Mouse (Mus musculus): ENCODE data around the gene Rere. TPM values are rescaled to one million over a fixed set of nuclear protein-coding genes. Genes with fewer than 3 reads are reported as not detected.
A peak's percentile ranks its signal among the peaks of the same experiment; 100 is the strongest.
"Not testable (repeated sequence)": the region's sequence is repeated elsewhere in the genome, so short reads cannot be mapped to it uniquely, and the experiment has no call there.

The Rere gene
- polyA plus RNA-seq, 1 experiment, result 26.2 TPM

DNA sequence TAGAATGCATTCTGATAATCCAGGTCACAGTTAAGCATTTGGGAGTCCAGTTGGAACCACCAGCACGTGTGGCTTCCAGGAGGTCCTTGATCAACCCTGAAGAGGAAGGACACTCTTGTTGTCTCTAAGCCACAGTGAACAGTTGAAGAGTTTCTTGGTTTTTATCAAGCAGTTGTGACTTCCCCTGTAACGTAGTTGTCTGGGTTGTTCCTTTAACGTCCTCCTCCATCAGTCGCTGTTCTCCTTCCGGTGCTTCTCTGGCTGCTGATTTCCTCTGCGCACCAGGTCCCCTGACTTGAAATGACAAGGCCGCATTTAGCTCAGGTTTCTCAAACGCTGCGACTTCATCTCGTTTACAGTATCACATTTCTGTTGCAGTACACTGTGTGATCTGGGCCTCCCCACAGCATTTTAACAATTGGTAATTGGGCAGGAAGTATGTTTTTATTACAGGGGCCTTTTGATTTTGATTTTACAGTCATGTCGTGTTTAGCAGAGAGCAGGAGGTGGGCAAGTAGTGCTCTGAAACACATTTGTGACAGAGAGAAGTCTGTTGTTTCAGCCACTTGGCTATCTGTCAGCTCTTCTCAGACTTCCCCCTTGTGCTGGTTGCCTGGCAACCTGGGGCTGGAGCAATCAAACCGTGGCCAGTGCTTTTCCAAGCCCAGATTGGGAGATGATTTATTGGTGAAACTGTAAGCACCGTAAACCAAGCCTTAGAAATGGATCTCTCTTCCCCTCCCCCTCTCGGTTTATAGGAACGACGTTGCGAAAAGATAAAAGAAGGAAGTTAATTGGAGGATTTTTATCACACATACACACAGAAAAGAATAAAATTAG, 275.2 kb downstream of the Rere start:
- H3K4me1 ChIP-seq (ENCODE audit: control insufficient read depth, insufficient read depth, low read length), result peaks cover 6% of the 10 kb centered on the region
- no peak overlapping the region for H3K4me3 ChIP-seq (ENCODE audit: control insufficient read depth, low read depth, low read length)
- H3K27me3 ChIP-seq (ENCODE audit: control insufficient read depth, insufficient read depth, low read length), result no peaks in the 10 kb centered on the region
- peak overlapping the region; percentile 51 for H3K27ac ChIP-seq (ENCODE audit: control insufficient read depth, insufficient read depth, low read depth, low read length)
- H3K36me3 ChIP-seq (ENCODE audit: control insufficient read depth, insufficient read depth, low read length), result no peaks in the 10 kb centered on the region
- no peak for TF ChIP-seq POLR2A (IDR thresholded peaks at IDR 0.05; ENCODE audit: control insufficient read depth, low read depth, low read length)
- TF ChIP-seq CTCF (IDR thresholded peaks at IDR 0.05; ENCODE audit: control insufficient read depth, insufficient read depth, insufficient replicate concordance, low read depth, low read length), result no peak

- not testable (repeated sequence) for H3K4me3 ChIP-seq (ENCODE audit: control insufficient read depth, low read depth, low read length); H3K36me3 ChIP-seq (ENCODE audit: control insufficient read depth, insufficient read depth, low read length); H3K27ac ChIP-seq (ENCODE audit: control insufficient read depth, insufficient read depth, low read depth, low read length); H3K4me1 ChIP-seq (ENCODE audit: control insufficient read depth, insufficient read depth, low read length); H3K27me3 ChIP-seq (ENCODE audit: control insufficient read depth, insufficient read depth, low read length)
Measured at GRCm38 (mm10) chr4:150557289-150557688, 275.8 kb downstream of the Rere start.

DNA sequence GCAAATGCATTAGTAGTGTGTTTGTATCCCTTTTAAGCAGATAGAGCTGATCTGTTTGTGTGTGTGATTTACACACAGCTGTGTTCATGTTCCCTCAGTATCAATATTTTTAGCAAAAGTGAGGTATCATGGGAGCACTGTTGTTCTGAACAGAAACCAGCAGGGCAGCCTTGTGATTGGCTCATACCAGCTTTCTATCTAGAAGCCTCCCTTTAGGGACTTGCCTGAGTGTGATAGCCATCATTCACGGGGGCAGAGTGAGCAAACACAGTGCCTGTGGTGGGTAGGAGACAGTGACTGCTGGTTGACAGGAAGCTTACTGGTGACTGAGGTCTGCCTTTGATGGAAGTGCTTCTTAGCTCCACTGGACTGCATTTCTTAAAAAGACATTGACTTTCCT, 276.5 kb downstream of the Rere start:
- no peak overlapping the region for H3K27ac ChIP-seq (ENCODE audit: control insufficient read depth, insufficient read depth, low read depth, low read length)

DNA sequence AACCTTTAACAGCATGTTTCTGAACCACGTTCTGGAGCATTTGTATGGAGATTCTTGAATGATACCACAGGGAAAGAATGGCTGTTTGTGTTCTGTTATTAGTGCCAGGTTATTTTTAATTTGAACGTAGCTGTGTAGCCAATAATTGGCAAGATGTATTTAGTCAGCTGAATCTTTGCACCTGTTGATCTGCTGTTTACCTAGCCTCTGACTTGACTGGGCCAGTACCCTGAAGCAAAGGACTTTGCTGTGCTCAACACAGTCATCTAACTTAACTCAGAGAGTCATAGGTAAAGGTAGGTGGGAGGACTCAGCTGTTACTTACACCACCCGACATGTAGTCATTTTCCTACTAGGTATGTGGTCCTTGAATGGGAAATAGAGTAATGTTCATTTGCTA, 278.1 kb downstream of the Rere start:
- Histone ChIP-seq H3K4me3 (ENCODE audit: control insufficient read depth, low read depth, low read length) (no peak overlapping the region), H3K27me3 (ENCODE audit: control insufficient read depth, insufficient read depth, low read length) (no peaks in the 10 kb centered on the region), H3K27ac (ENCODE audit: control insufficient read depth, insufficient read depth, low read depth, low read length) (no peak overlapping the region), H3K4me1 (ENCODE audit: control insufficient read depth, insufficient read depth, low read length) (peaks cover 6% of the 10 kb centered on the region), H3K36me3 (ENCODE audit: control insufficient read depth, insufficient read depth, low read length) (no peaks in the 10 kb centered on the region)
- TF ChIP-seq CTCF (IDR thresholded peaks at IDR 0.05; ENCODE audit: control insufficient read depth, insufficient read depth, insufficient replicate concordance, low read depth, low read length) (no peak), POLR2A (IDR thresholded peaks at IDR 0.05; ENCODE audit: control insufficient read depth, low read depth, low read length) (no peak)

More for the DNA sequence above, 276.5 kb downstream of the Rere start:
- Histone ChIP-seq H3K36me3 (ENCODE audit: control insufficient read depth, insufficient read depth, low read length) (no peaks in the 10 kb centered on the region), H3K4me3 (ENCODE audit: control insufficient read depth, low read depth, low read length) (no peak overlapping the region), H3K27me3 (ENCODE audit: control insufficient read depth, insufficient read depth, low read length) (no peaks in the 10 kb centered on the region), H3K4me1 (ENCODE audit: control insufficient read depth, insufficient read depth, low read length) (peaks cover 6% of the 10 kb centered on the region)
- no peak for TF ChIP-seq CTCF (IDR thresholded peaks at IDR 0.05; ENCODE audit: control insufficient read depth, insufficient read depth, insufficient replicate concordance, low read depth, low read length)
- TF ChIP-seq POLR2A (IDR thresholded peaks at IDR 0.05; ENCODE audit: control insufficient read depth, low read depth, low read length), result no peak

DNA sequence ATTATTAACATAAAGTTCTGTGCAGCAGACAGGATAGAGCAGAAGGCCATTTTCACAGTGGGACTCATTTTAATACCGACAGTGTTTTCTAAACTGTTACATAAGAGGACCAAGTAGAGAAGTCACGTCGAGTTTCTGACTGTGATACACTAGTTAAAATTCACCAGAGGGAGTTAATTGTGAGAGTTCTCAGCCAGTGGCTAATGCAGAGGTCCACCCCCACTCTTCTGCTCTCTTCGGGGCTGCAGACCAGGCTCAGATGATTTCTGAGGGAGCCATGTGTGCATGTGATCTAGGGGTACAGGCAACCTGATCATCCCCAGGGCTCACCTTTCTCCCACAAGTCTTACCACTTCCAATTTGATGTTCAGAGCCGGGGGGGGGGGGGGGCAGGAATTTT, 281.8 kb downstream of the Rere start:
- peaks cover 1% of the 10 kb centered on the region; the same call in 1 of the 2 replicates for H3K4me1 ChIP-seq (ENCODE audit: control insufficient read depth, insufficient read depth, low read length)
- no peaks in the 10 kb centered on the region for H3K36me3 ChIP-seq (ENCODE audit: control insufficient read depth, insufficient read depth, low read length)
- H3K27me3 ChIP-seq (ENCODE audit: control insufficient read depth, insufficient read depth, low read length), result no peaks in the 10 kb centered on the region
- no peak overlapping the region for H3K4me3 ChIP-seq (ENCODE audit: control insufficient read depth, low read depth, low read length)
- no peak overlapping the region for H3K27ac ChIP-seq (ENCODE audit: control insufficient read depth, insufficient read depth, low read depth, low read length)
- TF ChIP-seq POLR2A (IDR thresholded peaks at IDR 0.05; ENCODE audit: control insufficient read depth, low read depth, low read length), result no peak
- no peak for TF ChIP-seq CTCF (IDR thresholded peaks at IDR 0.05; ENCODE audit: control insufficient read depth, insufficient read depth, insufficient replicate concordance, low read depth, low read length)

- Histone ChIP-seq H3K4me3 (ENCODE audit: control insufficient read depth, low read depth, low read length) (no peak overlapping the region), H3K4me1 (ENCODE audit: control insufficient read depth, insufficient read depth, low read length) (peaks cover 16% of the 10 kb centered on the region), H3K27me3 (ENCODE audit: control insufficient read depth, insufficient read depth, low read length) (no peaks in the 10 kb centered on the region), H3K36me3 (ENCODE audit: control insufficient read depth, insufficient read depth, low read length) (no peaks in the 10 kb centered on the region), H3K27ac (ENCODE audit: control insufficient read depth, insufficient read depth, low read depth, low read length) (no peak overlapping the region)
- no peak for TF ChIP-seq CTCF (IDR thresholded peaks at IDR 0.05; ENCODE audit: control insufficient read depth, insufficient read depth, insufficient replicate concordance, low read depth, low read length)
- no peak for TF ChIP-seq POLR2A (IDR thresholded peaks at IDR 0.05; ENCODE audit: control insufficient read depth, low read depth, low read length)
Measured at GRCm38 (mm10) chr4:150566193-150566592, 284.7 kb downstream of the Rere start.

DNA sequence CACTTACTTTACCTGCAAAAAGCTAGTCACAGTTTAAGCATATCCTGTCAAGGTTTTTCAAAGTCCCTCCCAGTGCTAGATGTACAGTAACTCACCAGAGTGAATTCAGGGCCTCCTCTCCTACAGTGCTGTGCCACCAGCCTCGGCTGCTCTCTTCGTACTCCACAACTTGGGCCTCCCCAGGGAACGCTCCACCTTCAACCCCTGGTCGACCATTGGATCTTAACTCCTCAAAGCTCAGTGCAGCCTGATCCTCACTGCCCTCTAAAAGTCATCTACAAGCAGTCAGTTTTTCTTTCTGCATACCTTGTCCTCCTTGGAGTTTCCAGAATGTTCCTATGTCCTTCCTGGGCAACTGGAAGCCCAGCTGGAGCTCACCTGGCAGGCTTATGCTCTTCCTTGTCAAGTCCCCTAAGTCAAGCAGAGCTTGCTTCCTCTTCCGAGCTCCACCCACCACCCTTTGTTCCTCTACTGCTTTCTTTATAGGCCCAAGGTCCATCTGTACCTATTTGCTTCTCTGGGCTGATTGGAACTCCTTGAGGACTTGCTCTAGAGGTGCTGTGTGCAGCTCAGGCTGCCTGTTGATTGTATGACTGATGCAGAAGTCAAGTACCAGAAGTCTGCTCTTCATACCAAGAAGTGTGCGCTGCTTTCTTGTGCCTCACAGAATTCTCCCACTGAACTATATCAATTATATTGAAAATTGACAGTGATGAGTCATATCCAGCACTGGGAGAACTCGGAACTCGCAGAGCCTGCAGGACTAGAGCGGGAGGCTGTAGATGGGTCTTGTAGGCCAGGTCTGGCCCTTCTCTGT, 287.1 kb downstream of the Rere start:
- Histone ChIP-seq H3K27ac (ENCODE audit: control insufficient read depth, insufficient read depth, low read depth, low read length) (peak overlapping the region; percentile 93), H3K36me3 (ENCODE audit: control insufficient read depth, insufficient read depth, low read length) (no peaks in the 10 kb centered on the region), H3K4me1 (ENCODE audit: control insufficient read depth, insufficient read depth, low read length) (peaks cover 16% of the 10 kb centered on the region), H3K4me3 (ENCODE audit: control insufficient read depth, low read depth, low read length) (peak overlapping the region; percentile 92), H3K27me3 (ENCODE audit: control insufficient read depth, insufficient read depth, low read length) (no peaks in the 10 kb centered on the region)
- TF ChIP-seq POLR2A (IDR thresholded peaks at IDR 0.05; ENCODE audit: control insufficient read depth, low read depth, low read length) (no peak), CTCF (IDR thresholded peaks at IDR 0.05; ENCODE audit: control insufficient read depth, insufficient read depth, insufficient replicate concordance, low read depth, low read length) (no peak)
